Mouse (Mus musculus): ENCODE results near the gene Phf14. TPM values are rescaled to one million over a fixed set of nuclear protein-coding genes. Genes with fewer than 3 reads are reported as not detected.
"Not testable (repeated sequence)": the region's sequence is repeated elsewhere in the genome, so short reads cannot be mapped to it uniquely, and the experiment has no call there.

Phf14 gene
- polyA plus RNA-seq, 1 experiment from 2014 or later: 87.7 TPM

GRCm38 (mm10) chr6:12116926-12117818, 209.6 kb downstream of the Phf14 start:
- no peak for TF ChIP-seq CTCF (IDR thresholded peaks at IDR 0.05; ENCODE audit: low read depth)
- no peak overlapping the region for H3K9ac ChIP-seq (ENCODE audit: low read depth, low read length)
- DNase-seq (ENCODE audit: low spot score): peak; percentile 83
- no peaks in the 10 kb centered on the region for H3K36me3 ChIP-seq (ENCODE audit: insufficient read depth, low read length)
- H3K4me1 ChIP-seq (replicated peaks; ENCODE audit: insufficient read depth, low read length): peaks cover 10% of the 10 kb centered on the region; the same call in 1 of the 2 replicates
- no peaks in the 10 kb centered on the region for H3K27me3 ChIP-seq (ENCODE audit: insufficient read depth, low read length)
- peak; percentile 91 for ATAC-seq (replicated peaks; ENCODE audit: low FRiP score, low read depth)
- no peaks in the 10 kb centered on the region for H3K9me3 ChIP-seq (replicated peaks; ENCODE audit: low read length)
- 15% methylated on average over 11 of the region's 11 CpGs for WGBS
- no peak overlapping the region for H3K4me2 ChIP-seq (ENCODE audit: low read length)
- H3K27ac ChIP-seq: peak overlapping the region; percentile 2; the same call in 1 of the 2 replicates
- no peak overlapping the region for H3K4me3 ChIP-seq (replicated peaks; ENCODE audit: low read depth, low read length)

- Histone ChIP-seq H3K36me3 (ENCODE audit: insufficient read depth, low read length) (no peaks in the 10 kb centered on the region), H3K27me3 (ENCODE audit: insufficient read depth, low read length) (no peaks in the 10 kb centered on the region), H3K9me3 (replicated peaks; ENCODE audit: low read length) (no peaks in the 10 kb centered on the region), H3K4me2 (ENCODE audit: low read length) (peak overlapping the region; percentile 15; the same call in 1 of the 2 replicates), H3K27ac (peak overlapping the region; percentile 2; the same call in 1 of the 2 replicates), H3K4me1 (replicated peaks; ENCODE audit: insufficient read depth, low read length) (peaks cover 10% of the 10 kb centered on the region; the same call in 1 of the 2 replicates), H3K9ac (ENCODE audit: low read depth, low read length) (no peak overlapping the region), H3K4me3 (replicated peaks; ENCODE audit: low read depth, low read length) (no peak overlapping the region)
- no peak; the same call in 1 of the 2 replicates for ATAC-seq (replicated peaks; ENCODE audit: low FRiP score, low read depth)
- TF ChIP-seq CTCF (IDR thresholded peaks at IDR 0.05; ENCODE audit: low read depth): no peak
- peak; percentile 58 for DNase-seq (ENCODE audit: low spot score)
- WGBS: 12% methylated on average over 9 of the region's 9 CpGs
Observed at GRCm38 (mm10) chr6:12117819-12118570, 210.4 kb downstream of the Phf14 start.

GRCm38 (mm10) chr6:12122759-12123158, 215.2 kb downstream of the Phf14 start:
- H3K27me3 ChIP-seq (ENCODE audit: insufficient read depth, low read length): no peaks in the 10 kb centered on the region
- TF ChIP-seq CTCF (IDR thresholded peaks at IDR 0.05; ENCODE audit: low read depth): no peak
- no peak overlapping the region for H3K9ac ChIP-seq (ENCODE audit: low read depth, low read length)
- H3K27ac ChIP-seq: no peak overlapping the region
- H3K9me3 ChIP-seq (replicated peaks; ENCODE audit: low read length): no peaks in the 10 kb centered on the region
- H3K36me3 ChIP-seq (ENCODE audit: insufficient read depth, low read length): no peaks in the 10 kb centered on the region
- no peak overlapping the region for H3K4me3 ChIP-seq (replicated peaks; ENCODE audit: low read depth, low read length)
- H3K4me2 ChIP-seq (ENCODE audit: low read length): no peak overlapping the region
- no peak for DNase-seq (ENCODE audit: low spot score)
- ATAC-seq (replicated peaks; ENCODE audit: low FRiP score, low read depth): no peak
- peaks cover 9% of the 10 kb centered on the region; the same call in 1 of the 2 replicates for H3K4me1 ChIP-seq (replicated peaks; ENCODE audit: insufficient read depth, low read length)

DNA sequence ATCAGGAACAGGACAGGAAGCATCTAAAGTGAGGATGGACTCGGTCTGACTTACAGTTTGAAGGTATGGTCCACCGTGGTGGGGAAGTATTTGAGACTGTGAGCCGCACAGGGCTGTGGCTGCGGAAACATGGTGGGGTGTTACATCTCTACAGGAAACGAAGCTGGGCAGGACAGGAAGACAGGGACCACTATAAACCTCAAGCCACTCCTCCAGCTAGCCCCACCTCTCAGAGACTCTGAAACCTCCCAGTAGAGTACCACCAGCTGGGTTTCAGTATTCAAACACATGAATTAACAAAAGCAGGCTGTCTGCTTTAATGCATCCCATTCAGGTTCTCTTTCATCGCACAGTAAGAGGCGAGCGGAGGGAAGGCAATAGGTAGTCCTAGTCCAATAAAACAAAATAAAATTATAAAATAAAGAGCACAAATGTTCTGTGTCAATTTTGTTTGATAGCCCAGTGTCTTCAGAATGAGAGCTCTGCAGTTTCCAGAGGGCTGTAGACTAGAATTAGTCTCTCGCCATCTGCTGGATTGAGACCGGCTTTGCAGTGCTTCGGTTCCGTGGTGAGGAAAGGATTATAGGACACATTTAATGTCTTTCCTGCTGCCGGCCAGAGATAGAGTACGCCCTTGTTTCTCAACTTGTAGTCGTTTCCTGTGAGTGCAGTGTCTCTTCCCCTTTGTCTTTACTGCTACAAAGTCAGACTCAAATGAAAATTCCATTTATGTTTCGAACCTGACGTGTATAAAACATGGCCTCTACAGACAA, 217.6 kb downstream of the Phf14 start:
- no peaks in the 10 kb centered on the region for H3K27me3 ChIP-seq (ENCODE audit: insufficient read depth, low read length)
- H3K9me3 ChIP-seq (replicated peaks; ENCODE audit: low read length): no peaks in the 10 kb centered on the region
- no peak overlapping the region for H3K27ac ChIP-seq
- H3K4me2 ChIP-seq (ENCODE audit: low read length): peak overlapping the region; percentile 27; the same call in 1 of the 2 replicates
- DNase-seq (ENCODE audit: low spot score): peak; percentile 87
- no peak overlapping the region for H3K9ac ChIP-seq (ENCODE audit: low read depth, low read length)
- no peaks in the 10 kb centered on the region for H3K4me1 ChIP-seq (replicated peaks; ENCODE audit: insufficient read depth, low read length)
- ATAC-seq (replicated peaks; ENCODE audit: low FRiP score, low read depth): peak; percentile 87
- no peaks in the 10 kb centered on the region for H3K36me3 ChIP-seq (ENCODE audit: insufficient read depth, low read length)
- TF ChIP-seq CTCF (IDR thresholded peaks at IDR 0.05; ENCODE audit: low read depth): peak; percentile 79
- WGBS: 31% methylated on average over 17 of the region's 17 CpGs
- no peak overlapping the region for H3K4me3 ChIP-seq (replicated peaks; ENCODE audit: low read depth, low read length)

- not testable (repeated sequence) for ATAC-seq (replicated peaks; ENCODE audit: low FRiP score, low read depth); DNase-seq (ENCODE audit: low spot score); H3K36me3 ChIP-seq (ENCODE audit: insufficient read depth, low read length); H3K4me1 ChIP-seq (replicated peaks; ENCODE audit: insufficient read depth, low read length); H3K4me3 ChIP-seq (replicated peaks; ENCODE audit: low read depth, low read length); H3K4me2 ChIP-seq (ENCODE audit: low read length); H3K27me3 ChIP-seq (ENCODE audit: insufficient read depth, low read length); H3K9ac ChIP-seq (ENCODE audit: low read depth, low read length); H3K27ac ChIP-seq; H3K9me3 ChIP-seq (replicated peaks; ENCODE audit: low read length)
- WGBS: 82% methylated on average over 7 of the region's 7 CpGs
Observed at GRCm38 (mm10) chr6:12126601-12127000, 219.0 kb downstream of the Phf14 start.

DNA sequence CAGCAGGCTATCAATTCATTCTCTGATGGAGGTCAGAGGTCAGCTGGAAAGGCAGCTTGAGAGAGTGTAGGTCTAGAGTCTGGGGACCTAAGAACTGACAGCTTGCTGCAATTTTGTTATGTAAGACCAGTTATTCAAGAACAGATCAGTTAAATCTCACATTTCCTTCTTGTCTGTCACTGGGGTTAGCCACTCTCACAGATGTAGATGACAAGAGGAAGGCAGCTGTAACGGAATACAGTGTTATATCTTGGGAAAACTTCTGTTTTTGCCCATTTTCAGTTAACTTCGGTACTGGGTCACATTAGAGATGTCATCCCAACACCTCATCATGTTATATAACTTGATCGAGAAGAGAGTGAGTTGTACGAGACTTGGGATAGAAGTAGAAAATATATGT, 219.7 kb downstream of the Phf14 start:
- Histone ChIP-seq H3K9ac (ENCODE audit: low read depth, low read length) (no peak overlapping the region), H3K36me3 (ENCODE audit: insufficient read depth, low read length) (no peaks in the 10 kb centered on the region), H3K27ac (no peak overlapping the region), H3K27me3 (ENCODE audit: insufficient read depth, low read length) (no peaks in the 10 kb centered on the region), H3K4me3 (replicated peaks; ENCODE audit: low read depth, low read length) (no peak overlapping the region), H3K9me3 (replicated peaks; ENCODE audit: low read length) (no peaks in the 10 kb centered on the region), H3K4me2 (ENCODE audit: low read length) (no peak overlapping the region), H3K4me1 (replicated peaks; ENCODE audit: insufficient read depth, low read length) (no peaks in the 10 kb centered on the region)
- 89% methylated on average over 4 of the region's 4 CpGs for WGBS
- ATAC-seq (replicated peaks; ENCODE audit: low FRiP score, low read depth) (no peak), DNase-seq (ENCODE audit: low spot score) (no peak)
- TF ChIP-seq CTCF (IDR thresholded peaks at IDR 0.05; ENCODE audit: low read depth): no peak

Other genes starting within 250 kb of the Phf14 start
- gene Ndufa4, start 312 bp upstream of the Phf14 start, polyA plus RNA-seq (2015; fragmentation: Nextera tagmentation; extraction: Ambion mirVana): 1,600 and 1,771 TPM in 2 replicates

Measured in kidney, postnatal 0 days (tissue).